Mouse (Mus musculus): Measurements from ENCODE around the gene Mybpc3. TPM values are rescaled to one million over a fixed set of nuclear protein-coding genes. Genes with fewer than 3 reads are reported as not detected.

The Mybpc3 gene
- polyA plus RNA-seq, 1 experiment from 2014 or later, result 0.07 TPM

GRCm38 (mm10) chr2:91121011-91121410 lies 3.1 kb downstream of the Mybpc3 start:
- 74% methylated on average over 6 of the region's 6 CpGs for WGBS
- Histone ChIP-seq H3K4me2 (replicated peaks; ENCODE audit: low read depth) (no peak overlapping the region), H3K4me1 (replicated peaks; ENCODE audit: control insufficient read depth, insufficient read depth) (no peaks in the 10 kb centered on the region), H3K27me3 (ENCODE audit: control insufficient read depth, insufficient read depth, low read length) (no peaks in the 10 kb centered on the region), H3K9me3 (ENCODE audit: control insufficient read depth, low read length) (no peaks in the 10 kb centered on the region), H3K4me3 (ENCODE audit: low read depth, low read length) (no peak overlapping the region), H3K27ac (replicated peaks) (no peak overlapping the region), H3K9ac (ENCODE audit: low read length) (no peak overlapping the region), H3K36me3 (ENCODE audit: control insufficient read depth, insufficient read depth, low read length) (no peaks in the 10 kb centered on the region)
- DNase-seq (ENCODE audit: low spot score) (no peak), ATAC-seq (ENCODE audit: low FRiP score, low TSS enrichment) (no peak)
- TF ChIP-seq EP300 (optimal IDR thresholded peaks at IDR 0.05) (no peak), CTCF (IDR thresholded peaks at IDR 0.05; ENCODE audit: low read depth) (no peak)

DNA sequence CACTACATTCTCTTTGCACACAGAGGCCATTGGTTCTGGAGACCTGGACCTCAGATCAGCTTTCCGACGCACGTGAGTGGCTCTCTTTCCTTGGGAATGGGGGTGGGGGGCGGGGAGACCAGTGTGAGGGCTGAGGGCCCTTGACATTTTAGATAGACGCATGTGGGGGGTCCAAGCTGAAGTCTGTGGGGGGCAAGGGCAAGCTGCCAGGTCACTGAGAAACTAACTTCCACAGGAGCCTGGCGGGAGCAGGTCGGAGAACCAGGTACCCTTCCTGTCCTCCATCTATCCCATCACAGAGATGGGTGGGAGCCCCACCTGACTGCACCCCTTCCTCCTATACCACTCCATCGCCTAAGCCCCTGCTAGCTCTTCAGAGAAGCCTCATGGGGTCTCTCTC lies 3.6 kb downstream of the Mybpc3 start:
- H3K4me3 ChIP-seq (ENCODE audit: low read depth, low read length), result no peak overlapping the region
- no peaks in the 10 kb centered on the region for H3K27me3 ChIP-seq (ENCODE audit: control insufficient read depth, insufficient read depth, low read length)
- DNase-seq (ENCODE audit: low spot score), result no peak
- H3K27ac ChIP-seq (replicated peaks), result no peak overlapping the region
- H3K9me3 ChIP-seq (ENCODE audit: control insufficient read depth, low read length), result no peaks in the 10 kb centered on the region
- TF ChIP-seq EP300 (optimal IDR thresholded peaks at IDR 0.05), result no peak
- TF ChIP-seq CTCF (IDR thresholded peaks at IDR 0.05; ENCODE audit: low read depth), result no peak
- H3K4me1 ChIP-seq (replicated peaks; ENCODE audit: control insufficient read depth, insufficient read depth), result no peaks in the 10 kb centered on the region
- H3K4me2 ChIP-seq (replicated peaks; ENCODE audit: low read depth), result no peak overlapping the region
- no peak overlapping the region for H3K9ac ChIP-seq (ENCODE audit: low read length)
- no peaks in the 10 kb centered on the region for H3K36me3 ChIP-seq (ENCODE audit: control insufficient read depth, insufficient read depth, low read length)
- 57% methylated on average over 8 of the region's 8 CpGs for WGBS
- no peak for ATAC-seq (ENCODE audit: low FRiP score, low TSS enrichment)

GRCm38 (mm10) chr2:91123521-91123920 lies 5.6 kb downstream of the Mybpc3 start:
- DNase-seq (ENCODE audit: low spot score), result no peak
- no peak overlapping the region for H3K4me3 ChIP-seq (ENCODE audit: low read depth, low read length)
- ATAC-seq (ENCODE audit: low FRiP score, low TSS enrichment), result no peak
- no peak overlapping the region for H3K4me2 ChIP-seq (replicated peaks; ENCODE audit: low read depth)
- WGBS, result 71% methylated on average over 6 of the region's 6 CpGs
- no peaks in the 10 kb centered on the region for H3K36me3 ChIP-seq (ENCODE audit: control insufficient read depth, insufficient read depth, low read length)
- H3K4me1 ChIP-seq (replicated peaks; ENCODE audit: control insufficient read depth, insufficient read depth), result no peaks in the 10 kb centered on the region
- no peaks in the 10 kb centered on the region for H3K9me3 ChIP-seq (ENCODE audit: control insufficient read depth, low read length)
- no peak for TF ChIP-seq CTCF (IDR thresholded peaks at IDR 0.05; ENCODE audit: low read depth)
- TF ChIP-seq EP300 (optimal IDR thresholded peaks at IDR 0.05), result no peak
- no peak overlapping the region for H3K9ac ChIP-seq (ENCODE audit: low read length)
- no peaks in the 10 kb centered on the region for H3K27me3 ChIP-seq (ENCODE audit: control insufficient read depth, insufficient read depth, low read length)
- H3K27ac ChIP-seq (replicated peaks), result no peak overlapping the region

DNA sequence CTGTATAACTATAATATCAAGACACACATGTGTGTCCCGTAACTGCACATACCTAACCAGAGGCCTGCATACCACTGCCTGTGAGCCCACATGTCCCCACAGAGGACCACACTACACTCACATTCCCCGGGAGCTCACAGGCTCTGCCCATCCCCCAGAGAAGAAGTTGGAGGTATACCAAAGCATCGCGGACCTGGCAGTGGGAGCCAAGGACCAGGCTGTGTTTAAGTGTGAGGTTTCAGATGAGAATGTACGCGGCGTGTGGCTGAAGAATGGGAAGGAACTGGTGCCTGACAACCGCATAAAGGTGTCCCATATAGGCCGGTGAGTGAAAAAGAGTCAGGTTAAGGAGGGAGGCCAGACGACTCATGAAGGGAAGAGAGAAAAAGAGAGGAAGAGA lies 7.2 kb downstream of the Mybpc3 start:
- Histone ChIP-seq H3K4me3 (ENCODE audit: low read depth, low read length) (no peak overlapping the region), H3K4me1 (replicated peaks; ENCODE audit: control insufficient read depth, insufficient read depth) (no peaks in the 10 kb centered on the region), H3K27me3 (ENCODE audit: control insufficient read depth, insufficient read depth, low read length) (no peaks in the 10 kb centered on the region), H3K9ac (ENCODE audit: low read length) (no peak overlapping the region), H3K36me3 (ENCODE audit: control insufficient read depth, insufficient read depth, low read length) (no peaks in the 10 kb centered on the region), H3K27ac (replicated peaks) (no peak overlapping the region), H3K9me3 (ENCODE audit: control insufficient read depth, low read length) (no peaks in the 10 kb centered on the region), H3K4me2 (replicated peaks; ENCODE audit: low read depth) (no peak overlapping the region)
- TF ChIP-seq EP300 (optimal IDR thresholded peaks at IDR 0.05) (no peak), CTCF (IDR thresholded peaks at IDR 0.05; ENCODE audit: low read depth) (no peak)
- 77% methylated on average over 10 of the region's 10 CpGs for WGBS
- DNase-seq (ENCODE audit: low spot score) (no peak), ATAC-seq (ENCODE audit: low FRiP score, low TSS enrichment) (no peak)

GRCm38 (mm10) chr2:91128761-91129160 lies 10.8 kb downstream of the Mybpc3 start:
- no peaks in the 10 kb centered on the region for H3K27me3 ChIP-seq (ENCODE audit: control insufficient read depth, insufficient read depth, low read length)
- TF ChIP-seq EP300 (optimal IDR thresholded peaks at IDR 0.05) (no peak), CTCF (IDR thresholded peaks at IDR 0.05; ENCODE audit: low read depth) (no peak)
- H3K36me3 ChIP-seq (ENCODE audit: control insufficient read depth, insufficient read depth, low read length), result no peaks in the 10 kb centered on the region
- WGBS, result 87% methylated on average over 5 of the region's 5 CpGs
- H3K4me2 ChIP-seq (replicated peaks; ENCODE audit: low read depth), result no peak overlapping the region
- DNase-seq (ENCODE audit: low spot score) (no peak), ATAC-seq (ENCODE audit: low FRiP score, low TSS enrichment) (no peak)
- H3K4me3 ChIP-seq (ENCODE audit: low read depth, low read length), result no peak overlapping the region
- H3K9ac ChIP-seq (ENCODE audit: low read length), result no peak overlapping the region
- no peak overlapping the region for H3K27ac ChIP-seq (replicated peaks)
- no peaks in the 10 kb centered on the region for H3K4me1 ChIP-seq (replicated peaks; ENCODE audit: control insufficient read depth, insufficient read depth)
- no peaks in the 10 kb centered on the region for H3K9me3 ChIP-seq (ENCODE audit: control insufficient read depth, low read length)

DNA sequence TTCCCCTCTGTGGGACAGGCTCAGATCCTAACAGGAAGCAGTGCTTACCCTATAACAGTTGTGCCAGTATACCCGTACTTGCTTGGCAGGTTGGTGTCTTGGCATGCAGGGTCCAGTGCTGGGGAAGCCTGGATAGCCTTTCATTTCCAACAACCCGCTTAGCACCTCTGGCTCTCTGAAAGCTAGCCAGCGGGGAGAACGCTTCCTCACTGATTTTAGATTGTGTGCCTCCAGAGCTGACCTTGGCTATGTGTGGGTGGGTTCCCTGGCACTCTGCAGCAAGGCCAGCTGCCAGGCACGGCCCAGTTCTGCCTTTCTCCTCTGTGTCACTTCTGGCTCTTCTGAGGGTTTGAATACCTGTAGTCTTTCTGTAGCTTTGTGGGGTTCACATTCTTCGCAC lies 12.2 kb downstream of the Mybpc3 start:
- H3K27me3 ChIP-seq (ENCODE audit: control insufficient read depth, insufficient read depth, low read length), result no peaks in the 10 kb centered on the region
- no peak for TF ChIP-seq CTCF (IDR thresholded peaks at IDR 0.05; ENCODE audit: low read depth)
- no peak for TF ChIP-seq EP300 (optimal IDR thresholded peaks at IDR 0.05)
- no peak overlapping the region for H3K4me2 ChIP-seq (replicated peaks; ENCODE audit: low read depth)
- no peak overlapping the region for H3K4me3 ChIP-seq (ENCODE audit: low read depth, low read length)
- DNase-seq (ENCODE audit: low spot score) (no peak), ATAC-seq (ENCODE audit: low FRiP score, low TSS enrichment) (no peak)
- no peak overlapping the region for H3K27ac ChIP-seq (replicated peaks)
- H3K36me3 ChIP-seq (ENCODE audit: control insufficient read depth, insufficient read depth, low read length), result no peaks in the 10 kb centered on the region
- WGBS, result 70% methylated on average over 6 of the region's 6 CpGs
- H3K4me1 ChIP-seq (replicated peaks; ENCODE audit: control insufficient read depth, insufficient read depth), result no peaks in the 10 kb centered on the region
- no peak overlapping the region for H3K9ac ChIP-seq (ENCODE audit: low read length)
- H3K9me3 ChIP-seq (ENCODE audit: control insufficient read depth, low read length), result no peaks in the 10 kb centered on the region

Measured in stomach, postnatal 0 days (tissue).